Mouse (Mus musculus) CD8-positive naive resting alpha-beta T cell, adult 57 days (primary cell): ENCODE data around the gene Hcst. TPM values are rescaled to one million over a fixed set of nuclear protein-coding genes. Genes with fewer than 3 reads are reported as not detected.

Source experiments
- total RNA-seq: library from RNA; stranded (reverse); gene quantifications from one replicate; pipeline ENCODE4 v1.2.4, GENCODE M21; 2023

Hcst gene
- total RNA-seq = 181 TPM

DNA sequence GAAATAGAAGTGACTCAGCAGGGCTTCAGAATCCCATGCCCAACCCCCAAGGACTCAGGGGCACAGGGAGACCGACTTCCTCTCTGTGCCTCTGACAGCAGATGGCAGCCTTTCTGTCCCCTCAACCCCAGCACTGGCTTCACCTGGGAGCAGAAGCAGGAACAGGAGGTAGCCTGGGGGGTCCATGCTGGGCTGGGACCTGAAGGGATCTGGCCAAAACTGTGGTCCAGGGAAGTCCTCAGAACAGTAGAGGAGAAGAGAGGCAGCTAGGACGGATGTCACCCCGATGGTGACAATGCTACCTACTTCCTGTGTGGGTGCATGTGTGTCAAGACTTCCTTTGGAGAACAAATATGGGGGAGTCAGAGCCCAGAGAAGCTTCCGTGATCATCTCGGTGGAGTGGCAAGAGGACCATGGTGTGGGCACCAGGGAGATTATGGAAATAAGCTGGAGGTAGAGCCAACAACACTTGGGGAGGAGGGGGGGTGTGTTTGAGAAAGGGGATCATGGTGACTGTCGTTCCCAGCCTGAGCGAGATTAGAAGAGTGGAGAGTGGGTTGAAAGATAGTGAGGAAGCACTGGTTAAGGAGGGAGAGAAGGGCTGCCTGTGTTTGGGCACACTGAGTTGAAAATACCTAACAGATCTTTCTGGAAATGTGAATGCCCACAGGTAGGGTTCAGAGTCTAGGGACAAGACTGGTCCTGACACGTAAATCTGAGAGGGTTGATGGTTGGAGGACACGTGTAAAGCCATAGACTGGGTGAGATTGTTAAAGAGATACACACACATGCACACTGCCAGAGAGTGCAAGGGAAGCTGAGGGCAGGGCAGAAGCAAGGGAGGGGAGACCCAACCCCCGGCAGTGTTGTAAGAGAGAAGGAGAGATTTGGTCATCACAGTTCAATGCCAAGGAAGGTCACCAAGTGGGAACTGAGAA is at the start of gene Hcst:
TSS of gene Hcst (minus strand) at position 294 of the 939 bp plus-strand sequence.

DNA sequence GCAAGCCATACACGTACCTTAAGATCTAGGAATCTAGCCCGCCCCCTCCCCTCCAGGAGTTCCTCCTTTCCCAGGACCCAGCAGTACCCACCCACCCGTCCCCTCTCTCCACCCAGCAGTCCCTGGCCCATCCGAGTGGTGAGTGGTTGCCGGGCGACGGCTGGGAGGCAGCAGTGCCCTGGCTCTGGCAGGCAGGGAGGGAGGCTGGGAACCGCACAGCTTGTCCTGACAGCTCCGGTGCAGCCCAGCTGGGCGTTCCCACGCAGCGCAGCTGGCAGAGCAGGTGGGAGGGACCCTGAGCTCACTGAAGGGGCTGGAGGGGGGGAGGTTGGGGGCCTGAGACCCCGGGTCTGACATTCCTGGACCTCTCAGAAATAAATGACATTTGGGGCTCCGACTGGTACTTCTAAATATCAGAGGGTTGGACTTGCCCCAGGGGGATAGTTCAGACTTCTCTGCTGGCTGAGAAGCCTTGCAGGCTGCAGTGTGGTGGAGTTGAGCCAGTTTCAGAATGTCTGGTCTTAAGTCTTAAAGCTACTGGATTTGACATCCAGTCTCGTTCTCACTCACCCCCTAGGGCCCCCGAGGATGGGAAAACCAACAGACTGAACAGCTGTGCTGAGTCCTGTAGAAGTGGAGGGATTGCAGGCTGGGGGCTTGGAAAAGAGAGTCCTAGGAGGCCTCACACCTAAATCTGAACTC is 38.1 kb upstream of the Hcst start, which contains the start of the genes Kirrel2 and Nphs1:
TSS of gene Kirrel2 (minus strand) at position 62 of the 702 bp plus-strand sequence.
TSS of gene Nphs1 (plus strand) at position 687 of the 702 bp plus-strand sequence.

DNA sequence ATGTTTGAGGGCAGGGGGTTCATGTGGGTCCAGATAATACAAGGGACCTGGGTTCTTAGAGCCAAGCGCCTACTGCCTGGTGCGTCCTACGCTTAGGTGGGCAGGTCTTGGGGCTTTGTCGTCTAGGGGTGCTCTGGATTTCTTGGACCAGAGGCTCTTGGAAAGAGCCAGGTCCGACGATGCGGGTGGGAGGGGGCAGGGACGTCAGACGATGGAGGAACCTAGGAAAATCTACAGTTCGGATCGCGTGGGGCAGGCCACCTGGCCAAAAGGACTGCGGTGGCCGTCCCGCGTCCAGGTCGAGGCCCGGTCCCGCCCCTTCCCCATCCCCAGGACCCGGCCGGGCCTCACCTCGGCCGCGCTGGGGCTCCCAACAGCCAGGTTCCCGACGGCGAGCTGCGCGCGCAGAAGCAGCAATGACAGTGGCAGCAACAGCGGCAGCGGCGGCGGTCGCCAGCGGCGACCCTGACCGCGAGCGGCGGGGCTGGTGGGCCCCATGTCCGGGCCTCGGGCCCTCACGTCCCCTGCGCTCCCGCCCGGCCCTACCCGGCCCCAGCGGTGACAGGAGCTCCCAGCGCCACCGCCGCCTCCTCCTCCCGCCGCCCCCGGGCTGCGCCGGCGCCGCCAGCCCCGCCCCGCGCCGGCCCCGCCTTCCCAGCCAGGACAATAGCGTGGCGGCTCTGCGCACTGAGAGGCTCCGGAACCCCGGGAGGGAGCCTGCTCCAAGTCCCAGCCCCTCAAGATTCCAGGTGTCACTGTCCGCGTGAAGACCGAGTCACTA is 25.5 kb upstream of the Hcst start, which contains the start of gene Aplp1:
TSS of gene Aplp1 (minus strand) at position 565 of the 781 bp plus-strand sequence.

DNA sequence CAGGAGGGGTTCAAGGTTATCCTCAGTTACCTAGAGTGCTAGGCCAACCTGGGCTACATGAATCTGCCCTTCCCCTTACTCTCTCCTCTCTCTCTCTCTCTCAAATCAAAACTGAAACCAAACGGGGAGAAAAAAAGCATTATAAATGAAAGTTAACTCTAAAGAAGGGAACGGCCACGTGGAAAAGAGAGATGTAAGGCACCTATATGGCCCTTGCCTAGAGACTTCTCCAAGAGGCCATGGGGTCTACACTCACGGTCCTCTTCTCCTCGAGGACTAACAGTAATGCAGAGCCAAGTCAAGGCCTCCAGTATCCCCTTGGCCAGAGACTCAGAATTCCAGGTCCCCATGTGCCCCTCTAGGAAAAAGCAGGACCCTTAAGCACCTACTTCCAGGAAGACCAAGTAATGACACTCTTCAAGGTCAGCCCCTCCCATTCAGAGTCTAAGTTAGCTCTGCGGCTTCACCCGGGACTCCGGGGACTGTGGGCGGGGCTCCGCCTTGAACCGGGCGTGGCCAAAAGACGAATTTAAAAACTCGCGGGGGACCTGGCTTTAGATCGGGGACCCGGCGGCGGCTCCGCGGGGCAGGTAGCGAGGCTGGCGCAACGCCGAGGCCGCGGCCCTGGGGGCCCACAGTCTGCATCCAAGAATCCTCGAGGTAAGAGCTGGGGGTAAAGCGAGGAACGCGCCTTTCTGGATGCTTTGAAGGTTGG is 1.7 kb upstream of the Hcst start, which contains the start of gene Nfkbid:
TSS of gene Nfkbid (plus strand) at position 558 of the 715 bp plus-strand sequence.

DNA sequence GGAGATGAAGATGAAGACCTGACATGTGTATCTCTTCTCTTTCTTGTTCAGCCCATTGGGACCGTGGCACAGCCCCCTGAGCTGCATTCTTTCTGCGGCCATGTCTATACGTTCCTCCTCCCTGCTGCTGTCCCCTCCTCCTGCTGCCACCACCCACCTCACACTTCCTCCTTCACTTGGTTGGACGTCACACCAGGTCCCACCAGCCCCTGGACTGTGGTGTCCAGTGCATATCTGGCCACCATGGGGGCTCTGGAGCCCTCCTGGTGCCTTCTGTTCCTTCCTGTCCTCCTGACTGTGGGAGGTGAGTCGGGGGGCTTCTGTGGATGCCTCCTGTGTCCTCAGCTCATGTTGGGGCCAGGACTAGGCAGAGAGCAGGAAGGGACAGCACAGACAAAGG is 6.1 kb downstream of the Hcst start, which contains the start of gene Tyrobp:
TSS of gene Tyrobp (plus strand) at position 165 of the 400 bp plus-strand sequence.

Other genes with a start within 250 kb of the Hcst start
- gene Cox7a1, start 235.7 kb downstream of the Hcst start, total RNA-seq = not detected
- 114 TPM for gene Capns1, start 221.0 kb downstream of the Hcst start, total RNA-seq
- 27.1 TPM for gene Polr2i, start 187.9 kb downstream of the Hcst start, total RNA-seq
- gene Tbcb, start 187.6 kb downstream of the Hcst start, total RNA-seq = 22.8 TPM
- gene Ovol3, start 184.1 kb downstream of the Hcst start, total RNA-seq = not detected
- 1.4 TPM for gene Thap8, start 139.8 kb downstream of the Hcst start, total RNA-seq
- 5.0 TPM for gene Wdr62, start 139.4 kb downstream of the Hcst start, total RNA-seq
- gene Clip3, start 128.1 kb downstream of the Hcst start, total RNA-seq = not detected
- 39.5 TPM for gene Alkbh6, start 111.1 kb downstream of the Hcst start, total RNA-seq
- 4.1 TPM for gene Syne4, start 105.0 kb downstream of the Hcst start, total RNA-seq
- 2.1 TPM for gene E130208F15Rik, start 98.1 kb downstream of the Hcst start, total RNA-seq
- gene Sdhaf1, start 96.0 kb downstream of the Hcst start, total RNA-seq = 6.2 TPM
- not detected for gene Lrfn3, start 57.1 kb downstream of the Hcst start, total RNA-seq
- 21.2 TPM for gene Tyrobp, start 6.1 kb downstream of the Hcst start, total RNA-seq
- gene Nfkbid, start 1.9 kb upstream of the Hcst start, total RNA-seq = 60.6 TPM
- gene Aplp1, start 25.7 kb upstream of the Hcst start, total RNA-seq = 0.37 TPM
- not detected for gene Kirrel2, start 37.8 kb upstream of the Hcst start, total RNA-seq
- gene Nphs1, start 38.5 kb upstream of the Hcst start, total RNA-seq = not detected
- not detected for gene Prodh2, start 73.8 kb upstream of the Hcst start, total RNA-seq
- gene Arhgap33, start 115.2 kb upstream of the Hcst start, total RNA-seq = 7.0 TPM
- gene Hspb6, start 132.3 kb upstream of the Hcst start, total RNA-seq = 4.1 TPM
- 11.5 TPM for gene Proser3, start 132.4 kb upstream of the Hcst start, total RNA-seq
- 39.9 TPM for gene Lin37, start 140.0 kb upstream of the Hcst start, total RNA-seq
- gene U2af1l4, start 143.4 kb upstream of the Hcst start, total RNA-seq = 77.5 TPM
- 30.1 TPM for gene Gm49396, start 143.5 kb upstream of the Hcst start, total RNA-seq
- 104 TPM for gene Psenen, start 143.8 kb upstream of the Hcst start, total RNA-seq
- gene Igflr1, start 145.6 kb upstream of the Hcst start, total RNA-seq = 48.2 TPM
- gene Kmt2b, start 168.9 kb upstream of the Hcst start, total RNA-seq = 106 TPM
- gene Zbtb32, start 179.1 kb upstream of the Hcst start, total RNA-seq = not detected
- 0.49 TPM for gene Upk1a, start 193.0 kb upstream of the Hcst start, total RNA-seq
- gene Cox6b1, start 206.3 kb upstream of the Hcst start, total RNA-seq = 185 TPM
- not detected for gene Etv2, start 216.0 kb upstream of the Hcst start, total RNA-seq
- gene Rbm42, start 230.5 kb upstream of the Hcst start, total RNA-seq = 91.5 TPM
- 37.6 TPM for gene Haus5, start 245.1 kb upstream of the Hcst start, total RNA-seq